In genomic region chr9:51824516-51824915, GRCm38 (mm10) we compare ENCODE assay signal across 24 mouse cellular contexts. TPM values are rescaled to one million over a fixed set of nuclear protein-coding genes. Genes with fewer than 3 reads are reported as not detected.
"Had no signal": no experiment of that assay in that cellular context is flagged by ENCODE, and none has a peak within 500 bp of the region (broad histone marks: within the 10 kb centered on the region; RNA-seq: fewer than 3 reads in every experiment).

No protein-coding gene starts in this region.

- H3K9me3 ChIP-seq: heart, embryonic 13.5 days; heart, embryonic 15.5 days; hindbrain, embryonic 10.5 days; hindbrain, embryonic 12.5 days; intestine, embryonic 15.5 days; limb, embryonic 10.5 days; limb, embryonic 12.5 days; liver, embryonic 13.5 days; liver, embryonic 15.5 days had no signal

- DNase-seq: gastrocnemius, postnatal 14 days; gastrocnemius, postnatal 36 days; heart, postnatal 4 days; liver; liver, embryonic 13.5 days; liver, postnatal 0 days had no signal

- ATAC-seq: forebrain, embryonic 16.5 days; hindbrain, embryonic 16.5 days; inflammation-experienced regulatory T-cells, adult 6 months; intestine, embryonic 15.5 days; intestine, postnatal 0 days; liver, postnatal 0 days had no signal

- H3K9ac ChIP-seq: heart, embryonic 13.5 days; heart, embryonic 15.5 days; hindbrain, embryonic 12.5 days; hindbrain, embryonic 14.5 days; intestine, embryonic 15.5 days; limb, embryonic 12.5 days; liver, embryonic 13.5 days; liver, embryonic 15.5 days; liver, postnatal 0 days had no signal

- H3K27me3 ChIP-seq: heart, embryonic 13.5 days; heart, embryonic 15.5 days; hindbrain, embryonic 12.5 days; intestine, embryonic 15.5 days; limb, embryonic 12.5 days; liver, embryonic 13.5 days; liver, embryonic 15.5 days had no signal

- H3K36me3 ChIP-seq: heart, embryonic 13.5 days; heart, embryonic 15.5 days; hindbrain, embryonic 10.5 days; hindbrain, embryonic 12.5 days; intestine, embryonic 15.5 days; limb, embryonic 10.5 days; limb, embryonic 12.5 days; liver, embryonic 13.5 days; liver, embryonic 15.5 days had no signal

- H3K27ac ChIP-seq: heart, embryonic 13.5 days; heart, embryonic 15.5 days; hindbrain, embryonic 10.5 days; hindbrain, embryonic 12.5 days; hindbrain, embryonic 14.5 days; intestine, embryonic 15.5 days; kidney, postnatal 0 days; layer of hippocampus, adult 2 months; left cerebral cortex, adult 2 months; limb, embryonic 10.5 days; limb, embryonic 12.5 days; liver, embryonic 13.5 days; liver, embryonic 15.5 days had no signal

- H3K4me1 ChIP-seq: heart, embryonic 15.5 days; hindbrain, embryonic 10.5 days; hindbrain, embryonic 12.5 days; intestine, embryonic 15.5 days; limb, embryonic 12.5 days; liver, embryonic 13.5 days; liver, embryonic 15.5 days had no signal

- H3K4me3 ChIP-seq: heart, embryonic 13.5 days; heart, embryonic 15.5 days; hindbrain, embryonic 10.5 days; hindbrain, embryonic 12.5 days; intestine, embryonic 15.5 days; layer of hippocampus, adult 2 months; left cerebral cortex, adult 2 months; limb, embryonic 10.5 days; limb, embryonic 12.5 days; liver, embryonic 13.5 days; liver, embryonic 15.5 days had no signal

- H3K4me2 ChIP-seq: heart, embryonic 13.5 days; heart, embryonic 15.5 days; hindbrain, embryonic 12.5 days; hindbrain, embryonic 14.5 days; intestine, embryonic 15.5 days; limb, embryonic 12.5 days; liver, embryonic 11.5 days; liver, embryonic 13.5 days; liver, embryonic 15.5 days had no signal

RNA-seq across cellular contexts. Expression of gene Arhgap20, which starts 59.4 kb away (rescaled TPM):
- total RNA-seq: granulocyte monocyte progenitor cell, adult 5-6 weeks had no signal
